9 mouse cellular contexts compared by ENCODE assay signal in genomic region chr19:6262222-6262621, GRCm38 (mm10). TPM values are rescaled to one million over a fixed set of nuclear protein-coding genes. Genes with fewer than 3 reads are reported as not detected.
A peak's percentile ranks its signal among the peaks of the same experiment; 100 is the strongest.
DNase-seq lines count a peak whose midpoint lies in the region; ATAC-seq and TF ChIP-seq lines count a peak whose summit lies in the region.
"Had no signal": no experiment of that assay in that cellular context is flagged by ENCODE, and none has a peak within 500 bp of the region (broad histone marks: within the 10 kb centered on the region; RNA-seq: fewer than 3 reads in every experiment).

No protein-coding gene starts in this region.

- H3K36me3 ChIP-seq in heart, adult 2 months (ENCODE audit: control insufficient read depth, insufficient read depth, low read length): no peaks in the 10 kb centered on the region
- peaks cover 54% of the 10 kb centered on the region for H3K36me3 ChIP-seq in heart, embryonic 10.5 days
- peaks cover 9% of the 10 kb centered on the region for H3K36me3 ChIP-seq in ES-Bruce4 (ENCODE audit: control insufficient read depth, insufficient read depth, low read length, poor library complexity, severe bottlenecking)

- H3K4me1 ChIP-seq in heart, adult 2 months (ENCODE audit: control insufficient read depth, insufficient read depth, low read length): no peaks in the 10 kb centered on the region
- H3K4me1 ChIP-seq in heart, embryonic 10.5 days: no peaks in the 10 kb centered on the region
- no peaks in the 10 kb centered on the region for H3K4me1 ChIP-seq in ES-Bruce4 (ENCODE audit: control insufficient read depth, insufficient read depth, low read length)
- peaks cover 36% of the 10 kb centered on the region for H3K4me1 ChIP-seq in cerebellum, adult 2 months (ENCODE audit: control insufficient read depth, insufficient read depth, low read length)
- H3K4me1 ChIP-seq: lung, embryonic 15.5 days had no signal

- no peaks in the 10 kb centered on the region for H3K9me3 ChIP-seq in heart, embryonic 10.5 days
- no peaks in the 10 kb centered on the region for H3K9me3 ChIP-seq in ES-Bruce4 (replicated peaks; ENCODE audit: control insufficient read depth, insufficient read depth, low read length, poor library complexity, severe bottlenecking)
- H3K9me3 ChIP-seq: lung, embryonic 15.5 days had no signal

- no peak for TF ChIP-seq POLR2A in heart, adult 2 months (IDR thresholded peaks at IDR 0.05; ENCODE audit: insufficient read depth, low read depth, low read length)
- TF ChIP-seq POLR2A in ES-Bruce4 (IDR thresholded peaks at IDR 0.05; ENCODE audit: insufficient read depth, low read length): no peak
- no peak for TF ChIP-seq POLR2A in cerebellum, adult 2 months (IDR thresholded peaks at IDR 0.05; ENCODE audit: borderline replicate concordance, insufficient read depth, low read length)

- no peaks in the 10 kb centered on the region for H3K79me2 ChIP-seq in heart, adult 2 months (replicated peaks; ENCODE audit: control insufficient read depth, insufficient read depth, low read length)

- peak; percentile 91 for TF ChIP-seq EP300 in heart, adult 2 months (IDR thresholded peaks at IDR 0.05; ENCODE audit: insufficient read depth, low read depth, low read length)
- 0 out of 2 replicates have a peak, but pooled peaks have one; percentile 44 for TF ChIP-seq EP300 in ES-Bruce4 (IDR thresholded peaks at IDR 0.05; ENCODE audit: insufficient read depth, low read depth, low read length)

- ATAC-seq in megakaryocyte-erythroid progenitor cell, adult 5-6 weeks (replicated peaks; ENCODE audit: low FRiP score, low TSS enrichment, poor library complexity, severe bottlenecking): peak; percentile 32

- intact Hi-C loops in heart, adult 2 months (cut with DNase I): loop anchor here (1.0 kb wide), 1 partner anchor 69 kb away; no protein-coding TSS in a partner anchor
- intact Hi-C loops in gastrocnemius, postnatal 14 days (cut with DNase I; ENCODE audit: low total_unique reads): no loop called here

- no peak overlapping the region for H3K9ac ChIP-seq in heart, adult 2 months (ENCODE audit: low read depth, low read length)
- H3K9ac ChIP-seq in ES-Bruce4 (ENCODE audit: low read depth, poor library complexity, severe bottlenecking): no peak overlapping the region
- H3K9ac ChIP-seq: lung, embryonic 15.5 days had no signal

- 65% methylated on average over 7 of the region's 7 CpGs for WGBS in heart, adult 2 months
- 58% methylated on average over 7 of the region's 7 CpGs for WGBS in heart, embryonic 10.5 days
- 55% methylated on average over 7 of the region's 7 CpGs for whole genome bisulfite sequencing in cerebellum, adult 2 months

- no peak overlapping the region for H3K27ac ChIP-seq in heart, adult 2 months
- no peak overlapping the region for H3K27ac ChIP-seq in heart, embryonic 10.5 days
- H3K27ac ChIP-seq in ES-Bruce4 (ENCODE audit: insufficient read depth, low read length): no peak overlapping the region
- H3K27ac ChIP-seq in cerebellum, adult 2 months (ENCODE audit: insufficient read depth, low read length): no peak overlapping the region
- H3K27ac ChIP-seq: lung, embryonic 15.5 days had no signal

- no peaks in the 10 kb centered on the region for H3K27me3 ChIP-seq in heart, adult 2 months (ENCODE audit: control insufficient read depth, insufficient read depth, low read length)
- no peaks in the 10 kb centered on the region for H3K27me3 ChIP-seq in heart, embryonic 10.5 days (ENCODE audit: insufficient read depth, poor library complexity, severe bottlenecking)
- H3K27me3 ChIP-seq in ES-Bruce4 (ENCODE audit: control insufficient read depth, insufficient read depth, low read length, poor library complexity, severe bottlenecking): no peaks in the 10 kb centered on the region
- no peaks in the 10 kb centered on the region for H3K27me3 ChIP-seq in cerebellum, adult 2 months (ENCODE audit: control insufficient read depth, insufficient read depth, low read length)
- H3K27me3 ChIP-seq: lung, embryonic 15.5 days had no signal

- H3K4me3 ChIP-seq in heart, adult 2 months: no peak overlapping the region
- no peak overlapping the region for H3K4me3 ChIP-seq in heart, embryonic 10.5 days
- H3K4me3 ChIP-seq in ES-Bruce4 (ENCODE audit: low read depth, low read length): no peak overlapping the region
- H3K4me3 ChIP-seq in cerebellum, adult 2 months (replicated peaks; ENCODE audit: insufficient read depth, low read depth, low read length): no peak overlapping the region
- H3K4me3 ChIP-seq: lung, embryonic 15.5 days had no signal

- peak; percentile 69 to 85 for DNase-seq in heart, adult 2 months
- no peak for DNase-seq in heart, embryonic 10.5 days (ENCODE audit: low spot score)
- DNase-seq in cerebellum, adult 2 months: peak; percentile 81 to 87
- peak; percentile 58 for DNase-seq in gastrocnemius, postnatal 14 days
- DNase-seq in layer of hippocampus, postnatal 14 days (ENCODE audit: low spot score in 2 of 2): peak; percentile 65 to 68
- DNase-seq in testis, postnatal 14 days (ENCODE audit: low spot score): peak; percentile 59

- no peak; the same call in 1 of the 2 replicates for TF ChIP-seq CTCF in heart, adult 2 months (IDR thresholded peaks at IDR 0.05)
- peak; percentile 100 for TF ChIP-seq CTCF in ES-Bruce4 (IDR thresholded peaks at IDR 0.05; ENCODE audit: low read depth, low read length)
- peak; percentile 98 for TF ChIP-seq CTCF in cerebellum, adult 2 months (IDR thresholded peaks at IDR 0.05; ENCODE audit: borderline replicate concordance, insufficient read depth, low read depth, low read length)

RNA-seq across cellular contexts. Expression of gene Ehd1, which starts 14.3 kb away (rescaled TPM):
- 100 to 1,000 TPM in 1 of 2 experiments, 10 to 100 TPM in 1; 98.0 to 120 TPM for total RNA-seq in heart, adult 2 months (2021)
- 111 and 142 TPM in 2 replicates for polyA plus RNA-seq in heart, adult 2 months (2012; rRNA removed)
- polyA plus RNA-seq in heart, embryonic 10.5 days (2016; fragmentation: Nextera tagmentation; extraction: Ambion mirVana): 89.6 and 101 TPM in 2 replicates
- polyA plus RNA-seq in ES-Bruce4 (2011; ENCODE audit: insufficient read depth, insufficient read length, low read depth, missing spikeins): 81.0 and 81.6 TPM in 2 replicates
- 168 and 220 TPM in 2 replicates for polyA plus RNA-seq in cerebellum, adult 2 months (2012; rRNA removed)
- 10 to 100 TPM; 40.5 to 50.8 TPM for total RNA-seq in gastrocnemius, postnatal 14 days (2021)
- 10 to 100 TPM; 68.8 to 79.0 TPM for total RNA-seq in layer of hippocampus, postnatal 14 days (2021)
- 50.0 and 60.7 TPM in 2 replicates for total RNA-seq in megakaryocyte-erythroid progenitor cell, adult 5-6 weeks (2014; fragmentation: Nextera tagmentation)
- 26.7 and 62.5 TPM in 2 replicates for total RNA-seq in megakaryocyte-erythroid progenitor cell, adult 5-6 weeks (2017)

RNA-seq across cellular contexts. Expression of gene Atg2a, which starts 20.8 kb away (rescaled TPM):
- total RNA-seq in heart, adult 2 months (2021): 10 to 100 TPM; 20.5 to 24.5 TPM
- 26.3 and 26.7 TPM in 2 replicates for polyA plus RNA-seq in heart, adult 2 months (2012; rRNA removed)
- 10.8 and 11.6 TPM in 2 replicates for polyA plus RNA-seq in heart, embryonic 10.5 days (2016; fragmentation: Nextera tagmentation; extraction: Ambion mirVana)
- polyA plus RNA-seq in ES-Bruce4 (2011; ENCODE audit: insufficient read depth, insufficient read length, low read depth, missing spikeins): 10.9 and 11.1 TPM in 2 replicates
- polyA plus RNA-seq in cerebellum, adult 2 months (2012; rRNA removed): 40.8 and 41.1 TPM in 2 replicates
- 10 to 100 TPM; 12.7 to 14.6 TPM for total RNA-seq in gastrocnemius, postnatal 14 days (2021)
- 10 to 100 TPM; 35.9 to 38.2 TPM for total RNA-seq in layer of hippocampus, postnatal 14 days (2021)
- total RNA-seq in megakaryocyte-erythroid progenitor cell, adult 5-6 weeks (2014; fragmentation: Nextera tagmentation): 22.6 and 30.2 TPM in 2 replicates
- 5.8 and 11.8 TPM in 2 replicates for total RNA-seq in megakaryocyte-erythroid progenitor cell, adult 5-6 weeks (2017)

RNA-seq across cellular contexts. Expression of gene Ppp2r5b, which starts 26.6 kb away (rescaled TPM):
- total RNA-seq in heart, adult 2 months (2021): 10 to 100 TPM; 34.8 to 35.1 TPM
- polyA plus RNA-seq in heart, adult 2 months (2012; rRNA removed): 36.8 and 40.6 TPM in 2 replicates
- polyA plus RNA-seq in heart, embryonic 10.5 days (2016; fragmentation: Nextera tagmentation; extraction: Ambion mirVana): 21.2 and 25.7 TPM in 2 replicates
- 12.2 and 17.1 TPM in 2 replicates for polyA plus RNA-seq in ES-Bruce4 (2011; ENCODE audit: insufficient read depth, insufficient read length, low read depth, missing spikeins)
- 243 and 258 TPM in 2 replicates for polyA plus RNA-seq in cerebellum, adult 2 months (2012; rRNA removed)
- 10 to 100 TPM; 22.4 to 24.7 TPM for total RNA-seq in gastrocnemius, postnatal 14 days (2021)
- total RNA-seq in layer of hippocampus, postnatal 14 days (2021): 100 to 1,000 TPM; 158 to 170 TPM
- 10.9 and 24.0 TPM in 2 replicates for total RNA-seq in megakaryocyte-erythroid progenitor cell, adult 5-6 weeks (2014; fragmentation: Nextera tagmentation)
- total RNA-seq in megakaryocyte-erythroid progenitor cell, adult 5-6 weeks (2017): 8.6 and 10.3 TPM in 2 replicates

RNA-seq across cellular contexts. Expression of gene Gpha2, which starts 36.0 kb away (rescaled TPM):
- not detected for total RNA-seq in heart, adult 2 months (2021)
- polyA plus RNA-seq in heart, adult 2 months (2012; rRNA removed): 0.27 TPM in 1 of 2 replicates, not detected in the other
- 0.24 TPM in 1 of 2 replicates, not detected in the other for polyA plus RNA-seq in heart, embryonic 10.5 days (2016; fragmentation: Nextera tagmentation; extraction: Ambion mirVana)
- 1.0 TPM in 1 of 2 replicates, not detected in the other for polyA plus RNA-seq in ES-Bruce4 (2011; ENCODE audit: insufficient read depth, insufficient read length, low read depth, missing spikeins)
- 0.21 TPM in 1 of 2 replicates, not detected in the other for polyA plus RNA-seq in cerebellum, adult 2 months (2012; rRNA removed)
- total RNA-seq in gastrocnemius, postnatal 14 days (2021): not detected
- total RNA-seq in layer of hippocampus, postnatal 14 days (2021): not detected
- total RNA-seq in megakaryocyte-erythroid progenitor cell, adult 5-6 weeks (2014; fragmentation: Nextera tagmentation): not detected in 2 replicates
- not detected in 2 replicates for total RNA-seq in megakaryocyte-erythroid progenitor cell, adult 5-6 weeks (2017)
- polyA plus RNA-seq: lung, embryonic 15.5 days had no signal

RNA-seq across cellular contexts. Expression of gene Cdc42bpg, which starts 44.0 kb away (rescaled TPM):
- 10 to 100 TPM; 11.7 to 13.9 TPM for total RNA-seq in heart, adult 2 months (2021)
- 7.0 and 7.7 TPM in 2 replicates for polyA plus RNA-seq in heart, adult 2 months (2012; rRNA removed)
- polyA plus RNA-seq in heart, embryonic 10.5 days (2016; fragmentation: Nextera tagmentation; extraction: Ambion mirVana): 0.33 and 0.38 TPM in 2 replicates
- polyA plus RNA-seq in ES-Bruce4 (2011; ENCODE audit: insufficient read depth, insufficient read length, low read depth, missing spikeins): 57.7 and 60.5 TPM in 2 replicates
- polyA plus RNA-seq in cerebellum, adult 2 months (2012; rRNA removed): 33.1 and 36.5 TPM in 2 replicates
- total RNA-seq in gastrocnemius, postnatal 14 days (2021): 1 to 10 TPM; 3.4 to 3.9 TPM
- total RNA-seq in layer of hippocampus, postnatal 14 days (2021): 1 to 10 TPM; 4.9 to 5.6 TPM
- 3.4 and 4.4 TPM in 2 replicates for total RNA-seq in megakaryocyte-erythroid progenitor cell, adult 5-6 weeks (2014; fragmentation: Nextera tagmentation)
- 3.1 and 3.7 TPM in 2 replicates for total RNA-seq in megakaryocyte-erythroid progenitor cell, adult 5-6 weeks (2017)

Comparison
In these comparisons a context has a peak if more than half of its experiments do, and no peak if none do; other contexts are left out.
1. RNA of gene Ppp2r5b, which starts 26.6 kb away (total RNA-seq): 158 to 170 TPM in layer of hippocampus, postnatal 14 days; 34.8 to 35.1 TPM in heart, adult 2 months, 22.4 to 24.7 TPM in gastrocnemius, postnatal 14 days and 8.6 to 24.0 TPM in megakaryocyte-erythroid progenitor cell, adult 5-6 weeks; every median in the first group is over 4 times any median in the second.